Mouse (Mus musculus) midbrain, embryonic 15.5 days (tissue): Measurements from ENCODE around the gene Cox5b. TPM values are rescaled to one million over a fixed set of nuclear protein-coding genes. Genes with fewer than 3 reads are reported as not detected.

ENCODE experiments used
- ATAC-seq: fragments of 200-750 bp; cut with Nextera tagmentation; replicated peaks from 2 replicates; pipeline ENCODE4 v1.8.0; 2017; ENCODE audit warnings: moderate TSS enrichment
- H3K27ac ChIP-seq: fragments of 300-500 bp; sonication (generic); 2 replicates; pipeline ENCODE4 v1.5.1; 2015; ENCODE audit warnings: mild to moderate bottlenecking, inconsistent platforms
- H3K27me3 ChIP-seq: fragments of 300-500 bp; sonication (generic); replicated peaks from 2 replicates; pipeline ENCODE4 v1.6.1; 2015; ENCODE audit warnings: inconsistent platforms
- H3K36me3 ChIP-seq: fragments of 300-500 bp; sonication (generic); replicated peaks from 2 replicates; pipeline ENCODE4 v1.6.1; 2015; ENCODE audit warnings: inconsistent platforms
- H3K4me1 ChIP-seq: fragments of 300-500 bp; sonication (generic); 2 replicates; pipeline ENCODE4 v1.6.1; 2015; ENCODE audit warnings: inconsistent platforms
- H3K4me2 ChIP-seq: fragments of 300-500 bp; sonication (generic); 2 replicates; pipeline ENCODE4 v1.6.1; 2015; ENCODE audit warnings: inconsistent platforms, mild to moderate bottlenecking, moderate library complexity
- H3K4me3 ChIP-seq: fragments of 300-500 bp; sonication (generic); 2 replicates; pipeline ENCODE4 v1.5.1; 2015; ENCODE audit warnings: mild to moderate bottlenecking, inconsistent platforms
- H3K9ac ChIP-seq: fragments of 300-500 bp; sonication (generic); 2 replicates; pipeline ENCODE4 v1.6.1; 2015; ENCODE audit warnings: mild to moderate bottlenecking, inconsistent platforms
- H3K9me3 ChIP-seq: fragments of 300-500 bp; sonication (generic); 2 replicates; pipeline ENCODE4 v1.6.1; 2016; ENCODE audit warnings: inconsistent platforms
- WGBS: fragments of 180-500 bp; shearing (Covaris S2); methylation state at CpG from one replicate; pipeline ENCODE4 v1.1.7; 2015; ENCODE audit warnings: mixed read lengths; 5-methylcytosine and 5-hydroxymethylcytosine counted together
- polyA plus RNA-seq: library from polyadenylated mRNA; unstranded; fragments of >200 nt; fragmentation: Nextera tagmentation; extraction: Ambion mirVana; gene quantifications from 2 replicates; pipeline ENCODE4 v1.2.1, GENCODE M21; 2015

Cox5b gene
- 612 and 618 TPM in 2 replicates for polyA plus RNA-seq

- ATAC-seq = peak; percentile 96
- peak within 1 kb of the TSS; percentile 90 for H3K4me2 ChIP-seq
- H3K9ac ChIP-seq = peak within 1 kb of the TSS; percentile 65
- H3K27ac ChIP-seq = peak within 1 kb of the TSS; percentile 62
- no peaks in the 10 kb centered on the region for H3K9me3 ChIP-seq
- peak within 1 kb of the TSS; percentile 91 for H3K4me3 ChIP-seq
- peaks cover 16% of the 10 kb centered on the region for H3K4me1 ChIP-seq
- H3K27me3 ChIP-seq = no peaks in the 10 kb centered on the region
- WGBS = under 1% methylated on average over 68 of the region's 68 CpGs
- H3K36me3 ChIP-seq = peaks cover 13% of the 10 kb centered on the region; the same call in 1 of the 2 replicates
Observed at GRCm38 (mm10) chr1:36691271-36692155, at the start of gene Cox5b. Gene Cox5b, plus strand, starts transcription at chr1:36691449.

GRCm38 (mm10) chr1:36643957-36644614 is 47.2 kb upstream of the Cox5b start:
- H3K9me3 ChIP-seq = no peaks in the 10 kb centered on the region
- 92% methylated on average over 7 of the region's 7 CpGs for WGBS
- no peak for ATAC-seq

GRCm38 (mm10) chr1:36644615-36645007 is 46.6 kb upstream of the Cox5b start:
- no peaks in the 10 kb centered on the region for H3K36me3 ChIP-seq
- no peak for ATAC-seq
- H3K4me3 ChIP-seq = no peak overlapping the region
- H3K9me3 ChIP-seq = no peaks in the 10 kb centered on the region
- no peaks in the 10 kb centered on the region for H3K27me3 ChIP-seq
- H3K27ac ChIP-seq = no peak overlapping the region
- no peak overlapping the region for H3K4me2 ChIP-seq
- H3K9ac ChIP-seq = no peak overlapping the region
- 90% methylated on average over 9 of the region's 9 CpGs for WGBS
- no peaks in the 10 kb centered on the region for H3K4me1 ChIP-seq

More at GRCm38 (mm10) chr1:36643957-36644614, 47.2 kb upstream of the Cox5b start:
- no peaks in the 10 kb centered on the region for H3K27me3 ChIP-seq
- no peak overlapping the region for H3K9ac ChIP-seq
- H3K4me3 ChIP-seq = no peak overlapping the region
- H3K27ac ChIP-seq = no peak overlapping the region
- H3K4me2 ChIP-seq = no peak overlapping the region
- H3K36me3 ChIP-seq = no peaks in the 10 kb centered on the region
- no peaks in the 10 kb centered on the region for H3K4me1 ChIP-seq

DNA sequence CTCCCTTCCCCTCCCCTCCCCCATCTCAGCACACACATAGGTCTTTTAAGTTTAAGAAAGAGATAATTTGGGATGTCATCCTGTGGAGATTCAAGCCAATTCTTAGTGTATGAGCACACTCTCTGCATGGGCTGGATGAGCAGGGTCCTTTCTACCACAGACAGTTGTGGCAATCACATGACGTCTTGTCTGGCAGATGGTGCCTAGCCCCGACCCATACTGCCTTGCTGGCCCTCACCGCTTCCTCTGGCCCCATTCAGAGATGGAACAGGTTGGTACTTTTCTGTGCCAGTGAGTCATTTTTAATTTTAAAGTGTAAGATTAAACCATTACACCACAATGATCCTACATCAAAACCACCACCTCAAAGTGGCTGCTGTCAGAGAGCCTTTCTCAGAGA is 45.0 kb upstream of the Cox5b start:
- H3K27me3 ChIP-seq = no peaks in the 10 kb centered on the region
- H3K4me3 ChIP-seq = no peak overlapping the region
- no peak overlapping the region for H3K27ac ChIP-seq
- no peaks in the 10 kb centered on the region for H3K9me3 ChIP-seq
- ATAC-seq = no peak
- no peak overlapping the region for H3K4me2 ChIP-seq
- 72% methylated on average over 3 of the region's 3 CpGs for WGBS
- H3K9ac ChIP-seq = no peak overlapping the region
- H3K4me1 ChIP-seq = no peaks in the 10 kb centered on the region
- H3K36me3 ChIP-seq = no peaks in the 10 kb centered on the region

DNA sequence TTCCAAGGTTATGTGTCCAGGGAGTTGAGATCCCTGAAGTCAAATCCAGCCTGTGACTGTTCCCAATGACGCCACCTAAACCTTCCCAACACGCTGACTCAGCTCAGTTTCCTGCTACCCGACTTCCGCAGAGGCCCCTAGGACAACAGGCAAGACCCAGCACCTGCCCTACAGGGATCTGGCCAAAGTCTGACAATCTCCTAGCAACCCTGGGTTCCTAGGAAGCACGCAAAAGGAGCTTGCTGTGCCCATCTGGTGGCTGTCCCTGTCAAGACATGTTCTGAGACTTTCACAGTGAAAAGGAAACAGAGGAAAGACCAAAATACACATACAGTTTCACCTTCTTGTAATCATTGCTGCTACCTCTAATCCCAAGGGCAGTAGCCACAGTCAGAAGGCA is 43.6 kb upstream of the Cox5b start:
- no peaks in the 10 kb centered on the region for H3K4me1 ChIP-seq
- no peak overlapping the region for H3K4me3 ChIP-seq
- ATAC-seq = no peak
- 71% methylated on average over 5 of the region's 5 CpGs for WGBS
- no peaks in the 10 kb centered on the region for H3K27me3 ChIP-seq
- no peaks in the 10 kb centered on the region for H3K36me3 ChIP-seq
- no peak overlapping the region for H3K27ac ChIP-seq
- H3K4me2 ChIP-seq = no peak overlapping the region
- no peaks in the 10 kb centered on the region for H3K9me3 ChIP-seq
- H3K9ac ChIP-seq = no peak overlapping the region

- no peak overlapping the region for H3K9ac ChIP-seq
- H3K36me3 ChIP-seq = no peaks in the 10 kb centered on the region
- no peaks in the 10 kb centered on the region for H3K27me3 ChIP-seq
- no peaks in the 10 kb centered on the region for H3K4me1 ChIP-seq
- H3K9me3 ChIP-seq = no peaks in the 10 kb centered on the region
- H3K27ac ChIP-seq = no peak overlapping the region
- H3K4me3 ChIP-seq = no peak overlapping the region
- WGBS = 87% methylated on average over 5 of the region's 5 CpGs
- ATAC-seq = no peak
- H3K4me2 ChIP-seq = no peak overlapping the region
Observed at GRCm38 (mm10) chr1:36655039-36655438, 36.2 kb upstream of the Cox5b start.

- Histone ChIP-seq H3K9ac (no peak overlapping the region), H3K36me3 (no peaks in the 10 kb centered on the region), H3K9me3 (no peaks in the 10 kb centered on the region), H3K27me3 (no peaks in the 10 kb centered on the region), H3K4me2 (no peak overlapping the region), H3K27ac (no peak overlapping the region), H3K4me3 (no peak overlapping the region), H3K4me1 (no peaks in the 10 kb centered on the region)
- ATAC-seq = no peak
- WGBS = 86% methylated on average over 3 of the region's 3 CpGs
Observed at GRCm38 (mm10) chr1:36656233-36656632, 35.0 kb upstream of the Cox5b start.

DNA sequence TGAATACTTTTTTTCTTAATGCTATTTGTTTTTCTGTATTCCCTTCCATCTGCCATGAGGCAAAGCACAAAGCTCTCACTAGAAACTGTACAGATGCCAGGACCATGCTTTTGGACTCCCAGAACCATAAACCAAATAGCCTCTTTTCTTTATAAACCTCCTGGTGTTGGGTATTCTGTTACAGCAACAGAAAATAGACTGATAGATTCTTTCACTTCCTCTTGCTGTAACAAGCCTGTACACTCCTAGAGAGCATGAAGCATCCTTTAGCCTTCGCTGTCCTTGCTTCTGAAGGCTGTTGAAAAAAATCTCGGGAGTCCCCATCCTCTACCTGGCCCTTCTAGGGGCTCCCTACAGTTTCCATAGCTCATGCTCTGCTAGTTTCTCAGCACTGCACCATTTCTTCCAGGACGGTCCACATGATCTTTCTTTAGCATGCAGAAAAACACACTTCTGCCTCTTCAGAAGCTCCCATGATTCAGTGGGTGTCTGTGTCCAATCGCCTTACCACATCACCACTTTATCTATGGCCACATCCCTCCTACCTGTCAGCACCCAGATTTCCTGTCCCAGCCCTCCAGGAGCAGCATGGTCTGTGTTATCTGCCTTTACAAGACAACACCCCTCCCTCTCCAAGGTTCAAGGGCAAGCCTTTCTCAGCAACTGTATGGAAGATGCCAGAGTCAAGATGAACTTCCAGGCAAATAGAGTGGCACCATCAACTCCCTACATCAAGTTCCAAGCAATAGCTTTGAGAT is 33.4 kb upstream of the Cox5b start:
- 81% methylated on average over 4 of the region's 4 CpGs for WGBS
- H3K4me3 ChIP-seq = no peak overlapping the region
- no peaks in the 10 kb centered on the region for H3K27me3 ChIP-seq
- ATAC-seq = no peak
- no peak overlapping the region for H3K27ac ChIP-seq
- no peaks in the 10 kb centered on the region for H3K36me3 ChIP-seq
- H3K9me3 ChIP-seq = no peaks in the 10 kb centered on the region
- H3K4me1 ChIP-seq = no peaks in the 10 kb centered on the region
- no peak overlapping the region for H3K4me2 ChIP-seq
- H3K9ac ChIP-seq = no peak overlapping the region

- H3K9me3 ChIP-seq = no peaks in the 10 kb centered on the region
- H3K4me3 ChIP-seq = no peak overlapping the region
- ATAC-seq = no peak
- no peak overlapping the region for H3K27ac ChIP-seq
- no peaks in the 10 kb centered on the region for H3K36me3 ChIP-seq
- H3K4me2 ChIP-seq = no peak overlapping the region
- no peak overlapping the region for H3K9ac ChIP-seq
- no peaks in the 10 kb centered on the region for H3K27me3 ChIP-seq
- 84% methylated on average over 7 of the region's 7 CpGs for WGBS
- no peaks in the 10 kb centered on the region for H3K4me1 ChIP-seq
Observed at GRCm38 (mm10) chr1:36658621-36659399, 32.4 kb upstream of the Cox5b start.

- ATAC-seq = no peak
- Histone ChIP-seq H3K27ac (no peak overlapping the region), H3K4me3 (no peak overlapping the region), H3K4me1 (no peaks in the 10 kb centered on the region), H3K36me3 (no peaks in the 10 kb centered on the region), H3K9ac (no peak overlapping the region), H3K4me2 (no peak overlapping the region), H3K9me3 (no peaks in the 10 kb centered on the region), H3K27me3 (no peaks in the 10 kb centered on the region)
- 77% methylated on average over 4 of the region's 4 CpGs for WGBS
Observed at GRCm38 (mm10) chr1:36664457-36664856, 26.8 kb upstream of the Cox5b start.

DNA sequence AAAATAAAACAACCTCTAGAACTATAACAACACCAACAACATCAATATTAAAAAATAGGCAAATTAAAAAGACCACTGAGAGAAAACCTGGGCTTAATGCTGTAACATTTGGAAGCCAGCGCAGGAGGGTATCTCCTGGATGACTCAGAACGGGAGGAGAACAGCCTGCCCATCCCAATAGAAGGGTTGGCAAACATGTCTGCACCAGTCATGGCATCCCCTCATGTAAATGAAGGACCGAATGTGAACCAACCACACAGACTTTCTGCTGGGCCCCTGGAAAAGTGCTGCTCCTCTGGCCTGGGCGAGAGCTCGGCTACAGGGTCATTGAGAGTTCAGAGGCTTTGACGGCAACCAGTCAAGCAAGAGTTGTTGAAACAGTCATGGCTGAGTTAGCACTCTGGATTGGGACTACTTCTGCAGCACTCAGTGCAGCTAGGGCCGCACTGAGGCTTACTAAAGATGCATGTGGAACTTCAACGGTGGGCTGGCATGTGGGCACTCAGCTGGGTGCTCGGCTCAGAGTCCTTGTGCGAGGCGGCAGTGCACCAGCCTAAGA is 26.0 kb upstream of the Cox5b start:
- ATAC-seq = no peak
- H3K4me1 ChIP-seq = no peaks in the 10 kb centered on the region
- H3K27ac ChIP-seq = no peak overlapping the region
- H3K4me2 ChIP-seq = no peak overlapping the region
- H3K4me3 ChIP-seq = no peak overlapping the region
- H3K27me3 ChIP-seq = no peaks in the 10 kb centered on the region
- WGBS = 68% methylated on average over 11 of the region's 11 CpGs
- H3K36me3 ChIP-seq = no peaks in the 10 kb centered on the region
- no peak overlapping the region for H3K9ac ChIP-seq
- no peaks in the 10 kb centered on the region for H3K9me3 ChIP-seq
